ENCODE assay signal across 9 mouse cellular contexts in the genomic region with DNA sequence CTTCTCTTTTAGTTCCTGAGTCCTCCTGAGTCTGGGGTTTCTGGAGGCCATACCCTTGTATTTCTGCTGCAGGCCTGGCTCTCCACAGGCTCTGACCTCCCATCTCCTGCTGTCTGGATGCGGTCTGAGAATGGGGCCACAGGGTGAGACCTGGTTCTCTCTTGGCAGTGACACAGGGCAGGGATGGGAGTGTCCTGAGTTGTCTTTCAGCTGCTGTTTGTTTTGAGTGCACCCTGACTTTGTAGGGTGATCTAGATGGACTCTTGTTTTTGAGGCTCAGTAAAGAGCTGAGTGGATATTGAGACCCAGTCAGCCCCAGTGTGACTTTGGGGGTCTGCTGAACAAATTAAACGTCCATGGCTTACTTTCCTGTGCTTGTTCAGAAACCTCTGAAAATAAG. TPM values are rescaled to one million over a fixed set of nuclear protein-coding genes. Genes with fewer than 3 reads are reported as not detected.
DNase-seq lines count a peak whose midpoint lies in the region; ATAC-seq and TF ChIP-seq lines count a peak whose summit lies in the region.
"Had no signal": no experiment of that assay in that cellular context is flagged by ENCODE, and none has a peak within 500 bp of the region (broad histone marks: within the 10 kb centered on the region; RNA-seq: fewer than 3 reads in every experiment).

No protein-coding gene starts in this region.

- no peak overlapping the region for H3K4me3 ChIP-seq in lung, adult 2 months (replicated peaks; ENCODE audit: extremely low read depth, low read depth, low read length)
- no peak overlapping the region for H3K4me3 ChIP-seq in forebrain, embryonic 15.5 days
- no peak overlapping the region for H3K4me3 ChIP-seq in limb, embryonic 10.5 days
- H3K4me3 ChIP-seq in neural tube, embryonic 15.5 days (replicated peaks), result no peak overlapping the region

- intact Hi-C loops in gastrocnemius, postnatal 14 days (cut with DNase I; ENCODE audit: low total_unique reads), result no loop called here

- no peaks in the 10 kb centered on the region for H3K27me3 ChIP-seq in forebrain, embryonic 15.5 days
- no peaks in the 10 kb centered on the region for H3K27me3 ChIP-seq in limb, embryonic 10.5 days (ENCODE audit: low read depth, poor library complexity, severe bottlenecking)
- H3K27me3 ChIP-seq in neural tube, embryonic 15.5 days (replicated peaks), result no peaks in the 10 kb centered on the region

- peak; percentile 55 to 64 for DNase-seq in lung, adult 18-20 months
- no peak for DNase-seq in lung, adult 2 months
- DNase-seq in limb, embryonic 10.5 days (ENCODE audit: low spot score), result no peak
- DNase-seq in urinary bladder, postnatal 14 days (ENCODE audit: low spot score), result no peak
- DNase-seq in natural killer cell, adult 2 months (ENCODE audit: low spot score in 2 of 2), result no peak
- DNase-seq in gastrocnemius, postnatal 14 days, result no peak
- DNase-seq: right cerebral cortex, postnatal 25 days had no signal

- no peaks in the 10 kb centered on the region for H3K36me3 ChIP-seq in forebrain, embryonic 15.5 days
- H3K36me3 ChIP-seq in limb, embryonic 10.5 days, result no peaks in the 10 kb centered on the region
- H3K36me3 ChIP-seq in neural tube, embryonic 15.5 days, result no peaks in the 10 kb centered on the region

- no peaks in the 10 kb centered on the region for H3K9me3 ChIP-seq in forebrain, embryonic 15.5 days
- no peaks in the 10 kb centered on the region for H3K9me3 ChIP-seq in limb, embryonic 10.5 days (replicated peaks)
- H3K9me3 ChIP-seq in neural tube, embryonic 15.5 days (replicated peaks), result no peaks in the 10 kb centered on the region

- peaks cover 45% of the 10 kb centered on the region for H3K4me1 ChIP-seq in lung, adult 2 months (ENCODE audit: control insufficient read depth, insufficient read depth, low read length)
- H3K4me1 ChIP-seq in forebrain, embryonic 15.5 days, result peaks cover 29% of the 10 kb centered on the region
- H3K4me1 ChIP-seq in limb, embryonic 10.5 days, result peaks cover 49% of the 10 kb centered on the region
- peaks cover 39% of the 10 kb centered on the region for H3K4me1 ChIP-seq in neural tube, embryonic 15.5 days

- TF ChIP-seq CTCF in lung, adult 2 months (IDR thresholded peaks at IDR 0.05; ENCODE audit: insufficient read depth, low read length), result no peak

- no peak overlapping the region for H3K9ac ChIP-seq in forebrain, embryonic 15.5 days (replicated peaks)
- H3K9ac ChIP-seq in neural tube, embryonic 15.5 days (replicated peaks), result no peak overlapping the region

- WGBS in lung, adult 2 months, result 20% methylated on average over 2 of the region's 2 CpGs
- 54% methylated on average over 2 of the region's 2 CpGs for WGBS in forebrain, embryonic 15.5 days
- WGBS in limb, embryonic 10.5 days, result 75% methylated on average over 2 of the region's 2 CpGs
- WGBS in neural tube, embryonic 15.5 days, result 56% methylated on average over 2 of the region's 2 CpGs

- TF ChIP-seq POLR2A in lung, adult 2 months (IDR thresholded peaks at IDR 0.05; ENCODE audit: borderline replicate concordance, extremely low read depth, low read depth, low read length), result no peak; the same call in 1 of the 2 replicates

- ATAC-seq in forebrain, embryonic 15.5 days (replicated peaks), result no peak
- no peak for ATAC-seq in neural tube, embryonic 15.5 days (ENCODE audit: low FRiP score)

- no peak overlapping the region for H3K4me2 ChIP-seq in forebrain, embryonic 15.5 days (replicated peaks)
- H3K4me2 ChIP-seq in neural tube, embryonic 15.5 days, result no peak overlapping the region

- H3K27ac ChIP-seq in forebrain, embryonic 15.5 days (replicated peaks), result peak overlapping the region; percentile 56; the same call in 1 of the 2 replicates
- peak overlapping the region; percentile 59; the same call in 1 of the 2 replicates for H3K27ac ChIP-seq in limb, embryonic 10.5 days
- peak overlapping the region; percentile 75 for H3K27ac ChIP-seq in neural tube, embryonic 15.5 days (replicated peaks)

RNA-seq across cellular contexts. Expression of gene Ascc1, which starts 24.2 kb away (rescaled TPM):
- 21.1 and 29.5 TPM in 2 replicates for polyA plus RNA-seq in lung, adult 2 months (2012; rRNA removed)
- 47.9 and 48.9 TPM in 2 replicates for polyA plus RNA-seq in forebrain, embryonic 15.5 days (2015; fragmentation: Nextera tagmentation; extraction: Ambion mirVana)
- polyA plus RNA-seq in limb, embryonic 10.5 days (2016; fragmentation: Nextera tagmentation; extraction: Ambion mirVana), result 32.1 and 36.5 TPM in 2 replicates
- polyA plus RNA-seq in neural tube, embryonic 15.5 days (2015; fragmentation: Nextera tagmentation; extraction: Ambion mirVana), result 45.4 and 47.3 TPM in 2 replicates
- 10 to 100 TPM; 11.2 to 13.2 TPM for total RNA-seq in gastrocnemius, postnatal 14 days (2021)

RNA-seq across cellular contexts. Expression of gene Anapc16, which starts 24.5 kb away (rescaled TPM):
- 61.1 and 64.5 TPM in 2 replicates for polyA plus RNA-seq in lung, adult 2 months (2012; rRNA removed)
- polyA plus RNA-seq in forebrain, embryonic 15.5 days (2015; fragmentation: Nextera tagmentation; extraction: Ambion mirVana), result 117 TPM in 2 replicates
- 103 and 111 TPM in 2 replicates for polyA plus RNA-seq in limb, embryonic 10.5 days (2016; fragmentation: Nextera tagmentation; extraction: Ambion mirVana)
- 106 TPM in 2 replicates for polyA plus RNA-seq in neural tube, embryonic 15.5 days (2015; fragmentation: Nextera tagmentation; extraction: Ambion mirVana)
- total RNA-seq in gastrocnemius, postnatal 14 days (2021), result 10 to 100 TPM; 35.6 to 47.3 TPM

RNA-seq across cellular contexts. Expression of gene Ddit4, which starts 26.8 kb away (rescaled TPM):
- polyA plus RNA-seq in lung, adult 2 months (2012; rRNA removed), result 32.6 and 53.4 TPM in 2 replicates
- 90.0 and 92.5 TPM in 2 replicates for polyA plus RNA-seq in forebrain, embryonic 15.5 days (2015; fragmentation: Nextera tagmentation; extraction: Ambion mirVana)
- 30.3 and 58.7 TPM in 2 replicates for polyA plus RNA-seq in limb, embryonic 10.5 days (2016; fragmentation: Nextera tagmentation; extraction: Ambion mirVana)
- polyA plus RNA-seq in neural tube, embryonic 15.5 days (2015; fragmentation: Nextera tagmentation; extraction: Ambion mirVana), result 80.8 and 91.6 TPM in 2 replicates
- 10 to 100 TPM; 15.4 to 70.6 TPM for total RNA-seq in gastrocnemius, postnatal 14 days (2021)

Comparison
In these comparisons a context has a peak if more than half of its experiments do, and no peak if none do; other contexts are left out.
1. DNase-seq: peak in lung, adult 18-20 months (2 of 2); none in lung, adult 2 months (single experiment), limb, embryonic 10.5 days (single experiment), urinary bladder, postnatal 14 days (single experiment), natural killer cell, adult 2 months (0 of 2) and gastrocnemius, postnatal 14 days (single experiment).
2. Peak in every context shown above with its lines, with median percentiles within 50 percentile points of each other: H3K27ac ChIP-seq.